Mouse (Mus musculus): ENCODE measurements at regions not wholly inside any gene's neighbourhood (a gene's known extent, or its start where the extent isn't known, plus 50 kb on each side); places are given as distances from the start of the nearest gene placed in this dataset.

- peak in 1 of 2 experiments; percentile 0 for DNase-seq
These were observed 181.3 kb downstream of the Gm19935 start for GRCm38 (mm10) chr8:90635766-90636492.

- no peak for DNase-seq
These were observed 186.4 kb downstream of the Gm19935 start for GRCm38 (mm10) chr8:90630796-90631195.

GRCm38 (mm10) chr8:90608410-90608809 is 208.8 kb downstream of the Gm19935 start:
- DNase-seq = no peak

DNA sequence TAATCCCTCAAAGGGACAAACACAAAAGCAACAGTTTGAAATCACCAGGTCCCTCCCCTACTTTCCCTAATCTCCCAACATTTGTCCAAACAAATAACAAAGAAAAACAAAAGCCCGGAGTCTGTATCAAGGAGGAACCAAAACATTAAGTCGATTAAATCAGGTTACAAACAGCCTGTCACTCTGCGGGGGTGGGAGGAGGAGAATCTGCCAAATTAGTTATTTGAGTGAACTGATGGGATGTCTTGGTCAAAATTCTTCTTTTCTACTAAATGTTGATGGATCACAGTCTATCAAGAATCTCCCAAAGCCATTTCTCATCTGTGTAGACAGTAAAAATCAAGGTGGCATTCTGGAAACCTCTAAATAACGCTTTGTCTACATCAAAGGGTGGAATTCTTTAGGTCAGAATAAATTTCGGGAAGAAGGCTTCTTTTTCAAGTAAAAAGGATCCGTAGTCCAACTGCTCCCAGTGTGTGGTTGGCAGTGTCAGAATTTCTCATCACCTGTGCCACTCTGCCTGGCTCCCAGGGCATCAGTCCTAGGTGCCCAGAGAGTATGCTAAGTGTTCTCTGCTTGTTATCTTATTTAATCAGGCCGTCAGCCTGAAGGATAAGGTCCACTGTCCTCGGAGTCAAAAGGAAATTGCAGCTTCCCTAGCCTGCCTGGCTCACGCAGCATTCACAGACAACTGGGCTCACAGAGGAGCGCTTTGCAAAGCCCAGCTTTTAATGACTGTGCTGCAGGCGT is 216.1 kb downstream of the Gm19935 start:
- no peak for DNase-seq

DNA sequence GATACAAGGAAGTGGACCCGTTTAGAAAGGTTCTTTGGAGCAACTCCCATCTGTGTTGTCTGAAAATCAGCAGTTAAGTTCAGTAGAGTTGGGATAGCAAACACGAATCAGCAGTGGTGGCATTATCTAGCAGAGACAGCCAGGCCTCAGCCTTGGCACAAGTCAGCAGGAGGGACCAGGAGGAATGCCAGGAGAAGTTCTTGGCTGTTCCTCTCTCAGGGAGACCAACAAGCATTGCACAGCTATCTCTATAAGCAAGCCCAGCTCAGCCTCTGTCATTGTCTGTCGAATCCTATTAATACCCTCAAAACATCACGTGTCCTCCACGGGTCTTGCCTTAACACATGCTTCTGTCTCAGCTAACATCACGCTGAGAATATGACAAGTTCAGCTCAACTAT is 219.8 kb downstream of the Gm19935 start:
- DNase-seq = no peak

DNA sequence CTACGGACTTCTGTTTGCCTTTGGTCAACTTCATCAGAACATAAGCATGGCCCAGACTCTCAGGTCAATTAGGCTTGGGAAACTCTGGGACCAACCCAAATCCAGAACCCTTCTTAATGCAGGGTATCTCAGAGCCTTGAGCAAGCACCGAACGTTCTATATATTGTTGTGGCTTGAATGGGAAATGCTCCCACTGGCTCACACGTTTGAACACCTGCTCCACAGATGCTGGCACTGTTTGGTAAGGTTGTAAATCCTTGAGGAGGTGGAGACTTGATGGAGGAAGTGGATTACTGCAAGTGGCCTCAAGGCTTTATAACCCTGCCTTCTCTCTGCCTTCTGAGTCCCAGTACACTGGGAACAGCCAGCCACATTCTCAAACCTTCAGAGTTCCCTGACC is 231.3 kb upstream of the Tox3 start:
- DNase-seq = no peak

DNA sequence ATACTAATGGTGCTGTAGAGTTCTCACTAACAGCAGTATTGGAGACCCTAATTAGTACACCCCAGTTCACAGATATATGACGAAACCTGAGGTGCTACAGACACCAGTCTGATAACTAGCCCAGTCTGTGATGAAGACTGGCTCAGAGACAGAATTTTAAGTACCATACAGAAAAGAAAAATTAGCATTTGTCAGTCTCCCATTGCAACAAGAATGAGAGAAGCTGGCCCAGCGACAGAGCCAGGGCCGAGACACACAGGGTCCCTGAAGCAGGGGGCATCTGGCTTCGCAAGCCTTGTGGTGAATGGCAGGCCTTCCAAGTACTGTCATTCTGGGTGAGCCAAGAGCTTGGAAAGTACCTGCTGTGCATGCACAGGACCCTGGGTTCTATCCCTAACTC is 228.8 kb upstream of the Tox3 start:
- no peak for DNase-seq

DNA sequence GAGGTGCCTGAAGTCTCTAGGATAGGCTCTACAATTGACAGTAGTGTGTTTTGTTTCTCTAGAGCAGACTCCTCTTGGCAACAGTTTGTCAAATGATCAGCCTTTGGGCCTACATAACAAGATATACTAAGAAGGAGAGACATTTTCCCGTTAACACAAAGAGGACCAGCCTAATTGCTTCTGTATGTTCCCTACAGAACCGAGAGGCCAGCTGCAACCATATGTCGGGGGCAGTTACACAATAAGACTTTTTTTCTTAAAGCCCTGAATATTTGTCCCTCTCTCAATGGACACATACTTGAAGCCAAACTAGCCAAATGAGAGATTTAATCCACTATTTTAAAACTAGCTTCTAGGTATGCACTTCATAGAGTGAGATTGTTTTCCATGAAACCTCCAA is 226.5 kb upstream of the Tox3 start:
- no peak for DNase-seq

GRCm38 (mm10) chr8:90556079-90556427 is 207.9 kb upstream of the Tox3 start:
- no peak for DNase-seq

DNA sequence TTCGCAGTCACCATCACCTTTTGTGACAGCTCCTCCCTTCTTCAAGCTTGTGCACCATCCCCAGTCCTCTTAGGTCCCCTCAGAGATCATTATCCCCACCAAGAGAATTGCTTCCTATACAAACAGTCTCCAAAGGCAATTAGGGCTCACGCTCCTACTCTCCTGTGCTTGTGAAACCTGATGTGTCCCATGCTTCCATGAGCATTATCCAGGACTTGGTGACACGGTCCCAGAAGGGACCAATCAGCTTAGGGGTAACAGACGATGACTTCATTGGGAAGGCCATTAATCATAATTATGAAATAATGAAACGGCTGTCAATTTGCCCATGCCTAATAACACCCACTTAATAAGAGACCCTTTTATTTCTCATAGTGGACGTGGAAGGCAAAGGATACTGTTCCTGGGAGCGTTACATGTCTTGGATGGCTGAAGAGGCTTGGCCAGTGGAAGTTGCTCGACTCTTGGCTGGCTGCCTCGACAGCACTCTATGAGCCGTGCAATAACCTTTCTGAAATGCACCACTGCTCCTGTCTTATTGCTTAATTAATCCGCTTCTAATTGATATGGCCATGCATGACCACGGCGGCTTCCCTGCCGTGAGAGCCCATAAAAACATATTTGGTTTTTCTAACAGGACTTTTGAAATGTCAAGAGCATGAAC is 207.4 kb upstream of the Tox3 start:
- no peak for DNase-seq

DNA sequence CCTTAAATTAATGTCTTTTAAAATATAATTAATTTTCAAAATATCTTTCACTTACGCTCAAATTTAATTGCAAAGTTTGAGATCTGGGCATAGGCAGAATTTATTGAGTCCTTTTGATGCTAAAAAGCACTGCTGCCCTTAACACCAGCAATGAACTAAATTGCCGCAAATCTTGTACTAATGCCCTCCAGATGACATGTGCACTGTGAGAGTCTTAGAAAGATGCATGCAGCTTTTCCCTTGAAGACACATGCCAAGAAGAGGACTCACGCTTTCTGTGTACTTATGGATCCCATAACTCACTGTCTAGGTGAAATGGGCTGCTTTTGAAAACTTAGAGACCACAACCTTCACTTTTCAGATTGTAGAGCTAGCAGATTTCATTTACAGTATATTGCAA is 199.1 kb upstream of the Tox3 start:
- DNase-seq = no peak

- no peak for DNase-seq
These were observed 194.5 kb upstream of the Tox3 start for GRCm38 (mm10) chr8:90542619-90543018.

DNA sequence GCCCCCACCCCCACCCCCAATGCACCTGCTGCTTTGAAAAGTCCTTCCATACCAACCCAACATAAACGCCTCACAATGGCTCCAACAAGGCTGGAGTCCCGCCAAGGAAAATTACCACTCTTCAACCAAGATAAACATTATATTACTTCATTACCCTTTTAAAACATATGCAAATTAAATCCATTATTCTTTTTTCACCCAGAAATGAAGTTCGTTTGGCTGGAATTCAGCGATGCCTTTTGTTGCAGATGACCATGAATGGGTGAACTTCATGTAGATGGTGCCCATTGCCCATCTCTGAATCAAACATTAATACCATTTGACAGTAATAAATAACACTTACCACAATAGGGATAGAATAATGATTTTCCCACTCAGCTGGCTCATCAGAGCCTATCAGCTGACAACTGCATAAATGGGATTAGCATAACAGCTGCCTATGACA is 188.1 kb upstream of the Tox3 start:
- DNase-seq = no peak

GRCm38 (mm10) chr8:90535515-90536156 is 187.5 kb upstream of the Tox3 start:
- no peak for DNase-seq

DNA sequence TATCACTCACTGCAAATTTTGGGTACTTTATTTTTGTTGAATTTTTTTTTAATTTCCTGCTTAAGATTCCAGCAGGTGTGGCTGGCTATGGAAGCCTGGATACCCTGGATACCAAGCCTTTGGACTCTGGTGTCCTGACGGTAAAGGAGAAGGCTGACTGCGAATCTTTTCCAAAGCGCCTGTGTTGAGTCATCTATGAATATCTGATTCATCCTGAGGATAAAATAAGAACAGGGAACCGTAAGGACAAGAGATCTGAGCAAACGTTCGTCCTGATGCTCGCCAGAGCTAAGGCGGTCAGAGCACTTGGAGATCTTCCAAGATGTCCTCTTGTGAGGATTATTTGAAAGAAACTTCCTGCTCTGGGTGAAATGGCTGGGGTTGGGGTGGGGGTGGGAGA is 173.2 kb upstream of the Tox3 start:
- no peak for DNase-seq

DNA sequence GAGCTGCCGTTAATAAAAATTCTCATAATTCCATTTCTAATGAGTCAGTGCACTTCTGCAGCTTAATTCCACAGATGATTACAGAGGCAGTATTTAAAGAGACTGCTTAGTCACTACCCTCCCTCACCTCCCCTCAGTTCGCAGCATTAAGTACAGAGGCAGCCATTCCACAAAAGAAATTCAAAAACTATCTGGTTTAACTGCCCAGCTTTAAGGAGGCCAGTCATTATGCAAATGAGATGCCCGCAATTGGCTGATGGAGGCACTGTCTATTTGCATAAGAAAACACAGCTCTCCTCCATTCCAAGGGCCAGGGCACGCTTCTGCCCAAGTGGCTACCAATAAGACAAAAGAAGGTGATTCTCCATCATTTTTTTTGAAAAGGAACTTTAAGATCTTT is 172.0 kb upstream of the Tox3 start:
- DNase-seq = no peak

DNA sequence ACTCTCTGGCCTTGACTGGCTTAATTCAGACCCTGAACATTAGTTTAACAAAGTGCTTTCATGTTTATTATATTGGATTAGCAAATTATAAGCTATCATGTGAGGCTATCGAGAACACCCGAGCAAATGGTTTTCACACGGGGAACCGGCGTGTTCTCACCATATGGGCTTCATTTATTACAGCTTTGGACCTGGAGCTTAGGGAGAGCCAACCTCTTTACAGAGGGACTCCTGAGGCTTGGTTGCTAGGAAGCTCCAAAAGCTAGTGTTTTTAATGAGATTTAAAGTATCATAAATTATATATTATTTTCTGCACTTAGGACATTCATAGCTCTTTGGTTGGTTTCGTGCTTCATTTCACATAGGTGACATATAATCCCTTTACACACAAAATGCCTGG is 171.4 kb upstream of the Tox3 start:
- no peak for DNase-seq

DNA sequence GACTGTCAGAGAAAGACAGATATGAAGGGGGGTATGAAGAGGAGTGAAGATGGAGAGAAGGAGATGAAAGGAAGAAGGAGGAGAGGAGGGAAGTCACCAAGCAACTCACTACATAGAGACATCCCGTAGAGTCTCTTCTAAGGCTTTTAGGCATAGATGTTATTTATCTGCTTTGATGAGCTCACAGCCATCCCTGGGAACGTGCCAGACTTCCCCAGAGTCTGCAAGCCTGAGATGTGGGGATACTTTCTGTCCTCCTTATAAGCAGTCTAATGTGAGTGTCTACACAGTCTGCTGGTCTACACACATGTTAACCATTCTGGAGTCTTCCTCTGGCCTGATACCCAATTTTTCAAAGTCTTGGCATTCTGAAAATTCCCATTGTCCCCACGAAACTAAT is 166.0 kb upstream of the Tox3 start:
- DNase-seq = no peak

DNA sequence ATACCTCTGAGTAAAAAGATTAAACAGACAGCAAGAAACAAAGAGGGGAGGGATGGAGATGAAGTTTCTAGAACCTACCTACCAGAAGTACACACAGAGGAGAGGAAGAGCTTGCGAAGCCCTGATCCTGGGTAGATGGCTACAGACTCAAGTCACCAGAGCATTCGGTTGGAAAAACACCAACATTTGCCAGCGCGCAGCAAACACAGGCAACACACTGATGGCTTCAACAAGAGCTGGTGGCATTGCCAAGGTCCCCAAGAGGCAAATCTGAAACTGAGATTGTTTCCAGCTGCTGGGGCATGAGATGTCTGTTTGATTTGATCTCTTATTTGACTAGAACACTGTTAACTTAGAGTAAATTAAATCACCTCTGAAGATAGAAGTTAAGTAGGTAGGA is 165.5 kb upstream of the Tox3 start:
- DNase-seq = no peak

DNA sequence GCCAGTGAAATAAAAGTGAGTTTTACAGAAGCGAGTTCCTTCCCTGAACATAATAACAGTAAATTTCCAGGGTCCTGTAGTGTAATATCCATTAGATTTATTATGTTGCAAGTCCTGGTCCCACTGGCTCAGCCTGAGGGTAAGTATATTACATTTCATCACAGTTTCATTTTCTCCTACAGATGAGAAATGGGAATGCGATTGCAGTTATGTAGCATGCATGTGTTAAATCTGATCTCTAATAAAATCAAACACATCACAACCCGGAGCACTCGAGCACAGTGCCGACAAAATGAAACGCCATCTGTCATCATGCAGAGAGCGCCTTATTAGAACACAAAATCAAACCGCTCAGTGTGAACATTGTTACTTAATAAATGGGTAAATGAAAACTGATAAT is 165.0 kb upstream of the Tox3 start:
- no peak for DNase-seq

DNA sequence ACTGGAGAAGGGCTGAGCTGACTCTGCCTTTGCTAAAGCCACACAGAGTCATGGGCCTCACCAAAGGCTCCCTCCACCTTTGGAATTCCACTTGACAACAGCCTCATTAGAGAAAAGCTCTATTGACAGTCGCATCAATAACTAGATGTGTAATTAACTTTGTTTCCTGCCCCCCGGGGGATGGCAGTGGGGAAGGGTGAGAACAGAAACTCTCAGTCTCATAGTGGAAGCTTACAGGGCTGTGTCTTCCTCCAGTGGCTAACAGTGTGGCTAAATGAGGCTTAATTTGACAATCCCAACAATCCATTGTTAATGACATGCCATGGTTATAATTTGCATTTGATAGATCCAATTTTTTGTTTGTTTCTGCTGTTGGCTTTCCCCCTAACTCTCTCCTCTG is 164.5 kb upstream of the Tox3 start:
- DNase-seq = no peak

- DNase-seq = no peak
These were observed 156.4 kb upstream of the Tox3 start for GRCm38 (mm10) chr8:90504521-90504920.

DNA sequence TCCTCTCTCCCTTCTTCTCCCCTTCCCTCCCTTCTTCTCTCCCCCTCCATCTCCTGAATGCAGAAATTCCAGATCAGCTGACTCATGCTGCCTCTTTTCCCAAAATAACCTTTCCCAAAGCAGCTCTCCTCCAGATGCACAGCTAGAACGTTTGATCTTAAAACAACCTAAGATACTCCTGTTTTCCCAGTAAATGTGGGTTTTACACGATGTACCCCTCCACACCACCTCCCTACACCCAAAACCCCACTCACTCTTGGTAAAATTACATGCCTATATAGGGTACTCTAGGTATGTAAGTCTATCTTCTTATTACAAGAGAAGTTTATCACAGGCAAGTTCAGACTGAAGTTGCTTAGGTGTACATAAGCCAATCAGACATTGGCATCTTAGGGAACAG is 155.2 kb upstream of the Tox3 start:
- no peak for DNase-seq
